Mouse (Mus musculus) brain, embryonic 14.5 days (tissue): ENCODE data around the gene 2010111I01Rik.

Experiments used
- CTCF ChIP-seq: fragments of 200-500 bp; IDR thresholded peaks from 2 replicates; pipeline ENCODE4 v1.5.1; 2012; ENCODE audit warnings: inconsistent platforms, mild to moderate bottlenecking, moderate library complexity, borderline replicate concordance; ENCODE audit not compliant: insufficient read depth, insufficient read length; ENCODE audit errors: extremely low read depth
- POLR2A ChIP-seq: fragments of 200-500 bp; IDR thresholded peaks from 2 replicates; pipeline ENCODE4 v1.6.1; 2012; ENCODE audit warnings: mild to moderate bottlenecking, inconsistent platforms, borderline replicate concordance; ENCODE audit not compliant: poor library complexity, insufficient read depth, insufficient read length, severe bottlenecking; ENCODE audit errors: extremely low read depth

- TF ChIP-seq CTCF (no peak), POLR2A (no peak)
Measured at GRCm38 (mm10) chr13:63118682-63119081, 154.0 kb downstream of the 2010111I01Rik start.
